Mouse (Mus musculus): ENCODE measurements around the gene Resp18.
"Not testable (repeated sequence)": the region's sequence is repeated elsewhere in the genome, so short reads cannot be mapped to it uniquely, and the experiment has no call there.

Resp18 gene

DNA sequence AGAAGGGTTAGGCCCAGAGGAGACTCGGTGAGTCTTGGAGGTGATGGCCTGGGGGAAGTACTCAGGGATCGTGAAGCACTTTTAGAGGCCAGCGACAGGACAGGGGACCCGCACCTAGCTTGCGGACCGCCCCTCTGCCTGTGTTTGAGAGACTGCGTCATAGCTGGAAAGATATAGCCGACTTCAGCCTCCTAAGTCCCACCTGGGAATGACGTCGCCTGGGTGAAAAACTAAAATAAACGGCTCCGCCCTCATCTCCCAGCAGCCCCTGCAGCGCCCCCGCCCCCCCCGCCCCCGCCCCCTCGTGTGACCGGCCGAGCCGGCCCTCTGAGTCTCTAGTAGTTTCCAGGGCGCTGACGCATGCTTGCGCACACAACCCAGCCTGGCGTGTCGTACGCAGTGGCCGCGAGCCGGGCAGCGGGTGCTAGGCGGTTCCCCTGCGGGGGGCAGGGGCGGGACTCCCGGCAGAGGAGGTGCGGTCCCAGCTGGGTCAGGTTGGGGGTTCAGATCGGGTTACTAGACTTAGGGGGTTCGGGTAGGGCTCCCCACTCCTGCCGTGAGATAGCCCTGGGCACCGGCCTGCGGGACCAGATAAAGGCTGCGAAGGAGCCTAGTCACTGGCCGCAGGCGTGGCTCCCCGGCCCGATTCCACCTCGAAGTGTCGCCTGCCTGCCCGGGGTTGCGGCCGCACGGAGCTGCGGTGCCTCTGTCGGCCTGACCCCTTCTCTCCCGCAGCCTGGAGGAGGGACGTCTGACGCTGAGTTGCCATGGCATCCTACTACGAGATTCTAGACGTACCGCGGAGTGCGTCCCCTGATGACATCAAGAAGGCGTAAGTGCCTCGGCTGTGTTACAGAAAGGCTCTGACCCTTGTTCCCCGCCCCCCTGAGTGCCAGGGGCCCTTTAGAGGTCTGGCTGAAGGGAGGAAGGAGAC, 41.8 kb downstream of the Resp18 start, which contains the start of gene Dnajb2:
TSS of gene Dnajb2 (plus strand) at position 290 of the 934 bp plus-strand sequence.
- peak; percentile 84 for DNase-seq (ENCODE audit: extremely low spot score, low spot score)

DNA sequence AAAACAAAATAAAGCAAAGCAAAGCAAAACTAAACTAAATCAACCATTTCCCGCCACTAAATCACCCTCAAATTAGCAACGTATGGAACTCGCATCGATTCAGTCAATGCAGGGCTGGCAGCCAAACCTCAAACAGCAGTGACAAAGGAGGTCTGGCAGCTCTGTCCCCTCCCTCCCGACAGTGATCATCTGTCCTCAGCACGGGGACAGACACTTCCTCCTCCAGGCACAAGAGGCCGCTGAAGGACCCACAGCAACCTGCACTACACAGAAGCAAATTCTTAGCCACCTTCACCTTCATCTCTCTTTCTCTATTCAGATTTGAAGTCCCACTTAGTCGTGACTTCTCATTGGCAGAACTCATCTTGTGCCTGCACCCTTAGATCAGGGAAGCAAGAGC, 43.6 kb downstream of the Resp18 start:
- peak; percentile 44 for DNase-seq (ENCODE audit: extremely low spot score, low spot score)

DNA sequence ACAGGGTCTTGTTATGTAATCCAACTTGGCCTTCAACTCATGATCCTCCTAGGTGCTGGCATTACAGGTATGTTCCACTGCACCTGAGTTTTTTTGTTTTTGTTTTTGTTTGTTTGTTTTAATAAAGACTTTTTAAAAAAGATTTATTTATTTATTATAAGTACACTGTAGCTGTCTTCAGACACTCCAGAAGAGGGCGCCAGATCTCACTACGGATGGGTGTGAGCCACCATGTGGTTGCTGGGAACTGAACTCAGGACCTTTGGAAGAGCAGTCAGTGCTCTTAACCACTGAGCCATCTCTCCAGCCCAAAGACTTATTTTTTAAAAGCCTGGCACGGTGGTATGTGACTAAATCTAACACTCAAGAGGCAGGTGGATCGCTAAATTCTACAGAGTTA, 45.7 kb downstream of the Resp18 start:
- DNase-seq (ENCODE audit: extremely low spot score, low spot score) = not testable (repeated sequence)

DNA sequence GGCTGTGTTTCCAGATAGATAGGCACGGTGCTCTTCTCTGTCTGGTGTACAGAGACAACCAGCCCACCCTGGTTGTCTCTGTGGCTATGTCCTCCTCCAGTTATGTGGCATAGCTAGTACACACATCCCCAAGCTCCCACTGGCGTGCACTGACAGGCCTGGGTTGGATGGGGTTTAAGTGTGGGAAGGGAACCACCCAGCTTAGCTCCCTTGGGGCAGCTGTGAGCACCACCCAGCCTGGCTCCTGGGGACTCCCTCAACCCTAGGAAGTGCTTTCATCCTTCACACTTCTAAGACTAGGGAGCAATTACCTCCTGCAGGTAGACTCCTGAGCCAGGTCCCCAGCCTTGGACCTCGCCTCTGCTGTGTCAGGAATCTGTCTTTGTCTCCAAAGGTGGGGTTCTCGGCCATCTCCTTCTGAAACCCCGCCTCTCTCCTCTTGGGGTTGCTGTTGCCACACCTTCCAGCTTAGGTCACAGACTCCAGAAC, 46.5 kb downstream of the Resp18 start, which contains the start of gene A630095N17Rik:
TSS of gene A630095N17Rik (minus strand) at position 439 of the 489 bp plus-strand sequence.
- DNase-seq (ENCODE audit: extremely low spot score, low spot score) = no peak

DNA sequence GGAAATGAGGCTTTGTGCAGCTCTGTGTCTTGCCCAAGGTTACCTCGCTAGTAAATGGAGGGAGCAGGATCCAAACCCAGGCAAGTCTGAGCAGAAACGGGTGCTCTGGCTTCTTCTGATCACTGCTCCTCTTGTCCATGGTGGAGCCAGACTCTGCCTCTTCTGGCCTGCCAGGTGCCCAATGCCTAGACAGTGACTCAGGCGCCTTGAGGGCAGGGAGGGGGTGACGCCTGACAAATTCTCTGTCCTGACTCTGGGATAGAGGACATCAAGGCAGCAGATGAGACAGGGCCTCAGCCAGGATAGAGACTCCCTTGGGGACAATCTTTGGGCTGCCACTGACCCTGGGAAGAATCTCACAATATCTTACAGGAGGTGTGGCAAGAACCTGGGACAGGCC, 47.0 kb downstream of the Resp18 start:
- DNase-seq (ENCODE audit: extremely low spot score, low spot score) = no peak

DNA sequence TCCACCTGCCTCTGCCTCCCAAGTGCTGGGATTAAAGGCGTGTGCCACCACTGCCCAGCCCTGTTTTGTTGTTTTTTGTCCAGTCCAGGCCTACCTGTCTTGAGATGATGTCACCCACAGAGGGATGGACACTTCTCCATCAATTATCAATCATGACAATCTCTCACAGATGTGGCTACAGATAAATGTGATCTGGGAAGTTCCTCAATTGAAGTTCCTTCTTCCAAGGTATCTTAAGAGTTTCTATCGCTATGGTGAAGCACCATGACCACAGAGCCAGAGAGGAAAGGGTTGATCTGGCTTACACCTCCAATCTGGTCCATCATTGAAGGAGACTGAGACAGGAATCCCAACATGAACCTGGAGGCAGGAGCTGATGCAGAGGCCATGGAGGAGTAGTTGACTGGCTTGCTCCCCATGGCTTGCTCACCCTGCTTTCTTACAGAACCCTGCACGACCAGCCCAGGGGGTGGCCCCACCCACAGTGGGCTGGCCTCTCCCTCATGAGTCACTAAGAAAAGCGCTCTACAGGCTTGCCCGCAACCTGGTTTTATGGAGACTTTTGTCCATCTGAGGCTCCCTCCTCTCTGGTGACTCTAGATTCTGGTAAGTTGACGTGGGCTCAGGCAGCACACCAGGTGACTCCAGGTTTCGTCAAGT, 47.8 kb downstream of the Resp18 start:
- DNase-seq (ENCODE audit: extremely low spot score, low spot score) = no peak

DNA sequence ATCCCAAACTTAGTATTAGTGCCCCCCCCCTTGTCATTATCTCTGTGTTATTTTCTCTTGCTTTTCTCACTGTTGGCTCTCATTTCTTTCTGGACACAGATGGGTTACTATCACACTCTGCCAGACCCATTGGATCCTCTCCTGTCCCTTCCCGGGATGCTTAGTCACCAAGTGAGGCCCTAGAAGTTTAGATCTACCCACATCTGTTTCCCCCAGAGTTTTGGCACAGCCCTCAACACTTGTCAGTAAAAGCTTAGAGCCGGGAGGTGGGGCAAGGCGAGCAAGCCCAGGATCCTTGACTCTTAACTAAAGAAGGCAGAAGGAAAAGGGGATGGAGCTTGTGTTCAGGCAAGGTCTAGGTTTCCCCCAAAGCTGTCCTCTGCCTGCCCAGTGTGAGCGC, 49.1 kb downstream of the Resp18 start:
- no peak for DNase-seq (ENCODE audit: extremely low spot score, low spot score)

DNA sequence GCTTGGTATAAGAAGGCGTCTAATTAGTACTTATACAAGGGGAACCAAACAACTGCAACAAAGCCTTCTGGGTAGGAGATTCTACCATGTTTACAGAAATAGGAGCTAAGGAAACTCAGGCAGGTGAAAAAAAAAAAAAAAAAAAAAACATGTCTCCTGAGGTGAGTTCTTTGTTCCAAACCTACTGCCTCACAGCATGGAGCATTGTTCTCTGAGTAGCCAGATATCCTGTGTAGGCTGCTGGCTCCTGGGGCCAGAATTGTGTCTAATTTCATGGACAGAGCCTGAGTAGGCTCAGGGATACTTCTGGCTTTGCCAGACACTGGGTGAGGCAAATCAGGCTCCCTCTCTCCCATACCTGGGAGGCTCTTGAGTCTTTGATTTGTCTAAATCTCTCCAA, 50.6 kb downstream of the Resp18 start:
- DNase-seq (ENCODE audit: extremely low spot score, low spot score) = no peak

DNA sequence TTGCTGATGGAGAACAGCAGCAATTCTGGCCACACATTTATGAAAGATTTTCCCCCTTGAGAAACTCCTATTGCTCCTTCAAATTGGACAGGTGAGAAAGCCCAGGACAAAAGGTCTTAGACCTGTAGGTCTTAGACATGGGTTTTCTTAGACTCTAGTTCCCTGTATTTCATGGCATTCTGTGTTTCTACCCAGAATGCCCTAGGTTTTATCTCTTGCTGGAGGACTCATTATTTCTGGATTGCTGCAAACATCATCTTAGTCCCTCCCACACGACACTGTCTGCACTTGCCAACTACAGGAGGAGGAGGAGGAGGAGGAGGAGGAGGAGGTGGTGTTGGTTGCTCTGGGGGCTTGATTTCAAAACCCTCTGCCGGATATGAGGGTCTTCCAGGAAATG, 52.1 kb downstream of the Resp18 start:
- DNase-seq (ENCODE audit: extremely low spot score, low spot score) = no peak

DNA sequence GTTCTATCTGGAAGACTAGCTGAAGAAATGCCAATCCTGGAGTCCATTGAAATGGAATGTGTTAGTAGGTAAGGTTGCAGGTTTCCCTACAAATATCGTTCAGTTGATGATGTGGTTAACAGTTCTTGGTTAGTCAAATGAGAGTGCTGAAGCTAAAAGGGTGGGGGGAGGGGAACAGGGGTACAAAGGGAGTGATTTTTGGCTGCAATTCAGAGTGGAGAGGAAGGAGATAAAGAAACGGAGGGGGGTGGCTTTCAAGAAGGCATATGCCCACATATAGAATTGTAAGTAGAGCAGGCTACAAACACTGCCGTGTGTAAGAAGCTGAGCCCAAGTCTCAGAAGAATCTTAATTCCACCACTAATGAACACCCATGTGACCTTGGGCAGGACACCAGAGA, 52.7 kb downstream of the Resp18 start:
- DNase-seq (ENCODE audit: extremely low spot score, low spot score) = no peak

DNA sequence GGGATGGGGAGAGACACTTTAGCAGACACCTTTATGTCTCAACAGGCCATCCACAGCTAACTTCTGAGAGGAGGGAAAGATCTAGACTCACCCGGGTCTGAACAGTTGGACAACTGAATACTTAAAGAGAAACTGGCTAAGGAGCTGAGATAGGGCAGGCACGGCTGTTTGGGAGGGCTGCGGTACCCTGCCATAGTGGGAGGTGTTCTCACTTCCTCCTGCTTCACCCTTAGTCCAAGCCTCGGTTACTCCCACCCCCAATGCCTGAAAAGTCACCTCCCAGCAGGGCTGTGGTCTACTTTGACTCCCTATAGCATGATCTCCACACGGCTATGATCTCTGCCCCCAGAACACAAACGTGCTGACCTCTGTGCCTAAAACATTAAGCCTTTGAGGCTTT, 54.7 kb downstream of the Resp18 start:
- no peak for DNase-seq (ENCODE audit: extremely low spot score, low spot score)

DNA sequence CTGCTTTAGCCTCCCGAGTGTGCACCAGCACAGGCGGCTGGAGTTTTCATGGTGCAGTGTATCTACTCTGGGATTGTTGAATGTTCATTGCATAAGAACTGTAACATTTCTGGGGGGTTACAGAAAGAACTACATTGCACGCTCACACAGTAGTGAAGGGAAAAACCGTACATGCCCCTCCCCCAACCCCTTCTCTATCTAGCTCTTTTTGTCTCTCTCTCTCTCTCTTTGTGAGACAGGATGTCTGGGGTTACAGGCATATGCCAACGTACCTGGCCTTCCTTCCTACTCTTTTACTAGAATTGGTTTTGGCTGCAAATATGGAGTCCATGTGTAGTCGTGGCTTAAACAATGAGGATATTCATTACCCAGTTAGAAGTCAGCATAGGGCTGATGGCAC, 55.3 kb downstream of the Resp18 start:
- DNase-seq (ENCODE audit: extremely low spot score, low spot score) = no peak
